Mouse (Mus musculus): ENCODE measurements around the gene Btn2a2. TPM values are rescaled to one million over a fixed set of nuclear protein-coding genes. Genes with fewer than 3 reads are reported as not detected.

Btn2a2 gene
- polyA plus RNA-seq, 1 experiment, result 0.09 TPM

DNA sequence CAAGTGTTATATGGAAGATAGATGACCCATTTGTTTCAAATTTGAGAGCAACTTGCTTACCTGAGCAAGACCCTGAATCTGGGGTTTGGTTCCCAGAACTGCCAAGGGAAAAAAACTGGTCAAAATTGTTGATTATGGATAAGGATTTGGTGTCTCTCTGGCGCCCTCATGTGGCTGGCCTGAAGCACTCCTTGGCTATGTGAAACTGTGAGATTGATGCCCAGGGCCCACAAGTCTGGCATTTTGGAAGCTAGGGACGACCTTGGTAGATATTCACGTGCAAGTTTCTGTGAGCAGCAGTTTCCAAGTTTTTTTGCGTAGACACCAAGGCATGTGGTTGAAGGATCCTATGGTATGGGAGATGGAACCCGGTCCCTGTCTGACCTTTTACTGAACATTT, 36.0 kb upstream of the Btn2a2 start:
- DNase-seq (ENCODE audit: low read depth, low spot score), result no peak
- 14% methylated on average over 5 of the region's 5 CpGs for WGBS

DNA sequence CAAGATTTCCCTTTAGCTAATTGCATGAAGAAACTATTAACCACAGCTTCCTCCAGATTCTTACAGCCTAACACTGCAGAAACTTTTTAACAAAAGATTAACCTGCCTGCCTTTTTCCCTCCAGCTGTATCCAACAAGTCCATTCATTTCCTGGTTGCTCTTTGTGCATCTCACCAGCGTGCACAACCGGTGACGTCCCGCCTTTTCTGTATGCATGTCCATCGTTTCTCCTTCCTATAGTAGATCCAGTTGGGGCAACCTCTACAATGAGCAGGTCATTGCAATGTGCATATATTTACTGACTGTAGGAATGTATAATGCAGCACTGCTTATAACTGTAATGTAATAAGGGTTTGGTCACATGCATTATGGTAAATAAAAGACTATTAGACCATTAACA, 35.3 kb upstream of the Btn2a2 start:
- DNase-seq (ENCODE audit: low read depth, low spot score), result no peak
- 26% methylated on average over 5 of the region's 5 CpGs for WGBS

DNA sequence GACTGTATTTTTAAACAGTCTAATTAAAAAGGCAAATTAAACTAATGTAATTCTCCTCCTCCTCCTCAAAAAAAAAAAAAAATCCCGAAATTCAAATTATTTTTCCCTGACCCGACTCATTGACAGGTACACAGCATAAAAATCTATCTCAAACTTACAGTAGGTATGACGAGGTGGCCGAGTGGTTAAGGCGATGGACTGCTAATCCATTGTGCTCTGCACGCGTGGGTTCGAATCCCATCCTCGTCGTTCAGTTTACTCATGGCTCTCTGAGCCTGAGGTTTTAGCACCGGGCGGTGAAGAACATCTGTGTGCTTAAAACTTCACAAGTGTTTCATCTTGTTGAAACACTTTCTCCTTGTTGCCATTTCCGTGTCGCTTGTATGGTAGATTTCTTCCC, 33.0 kb upstream of the Btn2a2 start:
- 3% methylated on average over 14 of the region's 14 CpGs for WGBS
- no peak for DNase-seq (ENCODE audit: low read depth, low spot score)

- under 1% methylated on average over 10 of the region's 10 CpGs for WGBS
- peak; percentile 45 for DNase-seq (ENCODE audit: low read depth, low spot score)
Measured at GRCm38 (mm10) chr13:23519416-23519815, 30.8 kb upstream of the Btn2a2 start.

DNA sequence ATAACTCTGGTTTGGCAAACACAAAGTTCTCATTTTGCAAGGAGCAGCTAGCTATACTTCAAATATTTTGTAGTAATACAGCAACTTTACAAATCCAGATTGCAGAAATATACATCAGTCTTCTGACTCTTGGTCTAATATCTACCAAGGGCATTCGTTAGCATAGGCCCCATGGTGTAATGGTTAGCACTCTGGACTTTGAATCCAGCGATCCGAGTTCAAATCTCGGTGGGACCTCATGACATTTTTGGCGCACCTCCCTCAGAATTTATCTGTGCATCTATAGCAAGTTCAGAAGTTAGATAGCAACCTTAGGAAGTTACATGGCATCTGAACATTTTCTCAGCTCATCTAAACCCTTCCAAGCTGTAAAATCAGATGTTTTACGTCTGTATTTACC, 30.2 kb upstream of the Btn2a2 start:
- DNase-seq (ENCODE audit: low read depth, low spot score), result peak; percentile 55
- WGBS, result 0% methylated on average over 6 of the region's 6 CpGs

DNA sequence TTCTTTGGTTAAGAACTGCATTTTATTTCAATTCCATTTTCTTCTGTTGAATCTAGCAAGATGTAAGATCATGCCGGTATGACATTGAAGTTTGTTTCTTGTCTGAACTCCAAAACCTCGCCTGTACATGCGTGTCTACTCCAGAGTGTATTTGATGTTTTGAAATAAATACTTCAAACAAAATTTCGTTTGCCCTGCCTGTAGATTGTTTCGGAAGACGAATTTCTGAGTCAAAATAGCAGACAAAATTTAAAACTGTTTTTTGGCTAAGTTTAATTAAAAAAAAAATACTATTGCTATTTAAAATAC, 29.6 kb upstream of the Btn2a2 start:
- no peak for DNase-seq (ENCODE audit: low read depth, low spot score)
- 1% methylated on average over 6 of the region's 6 CpGs for WGBS

DNA sequence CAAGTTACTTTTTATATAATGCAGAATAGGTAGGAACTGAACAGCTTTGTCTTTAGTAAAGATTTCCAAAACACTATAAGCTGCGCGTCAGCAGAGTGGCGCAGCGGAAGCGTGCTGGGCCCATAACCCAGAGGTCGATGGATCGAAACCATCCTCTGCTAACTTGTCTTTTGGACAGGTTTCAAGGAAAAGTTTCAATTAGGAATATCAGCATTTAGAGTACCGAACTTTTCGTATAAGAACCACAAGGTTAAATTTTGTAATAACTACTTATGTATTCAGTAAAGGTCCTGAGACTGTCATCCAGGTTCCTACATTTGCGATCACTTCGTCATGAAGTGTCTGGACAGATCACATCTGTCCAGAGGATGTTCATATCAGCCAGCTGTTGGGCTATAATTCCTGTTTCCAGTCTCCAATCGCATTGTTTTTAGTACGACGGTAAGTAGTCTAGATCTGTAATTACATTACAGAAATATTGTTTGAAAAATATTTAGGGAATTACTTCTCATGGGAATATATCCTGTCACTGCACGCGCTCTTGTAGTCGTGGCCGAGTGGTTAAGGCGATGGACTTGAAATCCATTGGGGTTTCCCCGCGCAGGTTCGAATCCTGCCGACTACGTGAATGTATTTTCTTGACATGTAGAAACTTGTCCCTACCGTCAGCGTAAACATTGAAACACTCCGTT, 29.1 kb upstream of the Btn2a2 start:
- peak; percentile 57 for DNase-seq (ENCODE audit: low read depth, low spot score)
- WGBS, result under 1% methylated on average over 27 of the region's 27 CpGs

GRCm38 (mm10) chr13:23516822-23517602, 28.4 kb upstream of the Btn2a2 start:
- under 1% methylated on average over 19 of the region's 19 CpGs for WGBS

DNA sequence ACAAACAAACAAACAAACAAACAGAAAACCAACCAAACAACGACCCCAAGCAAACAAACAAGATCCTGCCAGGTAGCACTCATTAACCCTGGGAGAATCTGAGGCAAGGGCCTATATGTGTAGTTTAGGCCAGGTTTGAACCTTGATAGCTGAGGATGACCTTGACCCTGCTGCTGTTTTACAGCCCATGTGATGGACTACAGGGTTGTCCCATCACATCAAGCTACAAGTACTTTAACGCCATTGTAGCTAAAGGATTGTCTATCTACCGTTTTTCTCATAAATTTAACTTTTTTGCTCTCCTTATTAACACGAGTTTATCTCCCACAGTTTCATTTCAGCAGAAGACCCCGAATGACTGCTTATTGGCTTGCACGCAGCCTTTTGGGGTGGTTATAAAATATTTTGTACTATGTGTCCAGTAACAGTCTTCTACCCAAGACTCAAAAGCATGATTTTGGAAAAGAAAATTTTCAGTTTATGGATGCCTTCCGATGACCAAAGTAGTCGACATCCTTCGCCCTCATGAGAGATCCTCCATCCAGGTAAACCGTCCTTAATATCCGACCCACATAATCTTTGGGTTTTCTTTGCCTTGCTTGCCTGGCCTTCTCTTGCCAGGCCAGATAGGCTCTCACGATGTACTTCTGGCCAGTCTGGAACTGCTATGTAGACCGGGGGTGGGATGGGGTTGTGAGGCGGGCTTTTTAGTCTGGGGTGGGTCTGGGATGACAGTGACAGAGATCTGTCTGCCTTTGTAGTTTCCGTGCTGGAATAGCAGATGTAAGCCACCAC, 27.4 kb upstream of the Btn2a2 start:
- WGBS, result 58% methylated on average over 15 of the region's 15 CpGs
- DNase-seq (ENCODE audit: low read depth, low spot score), result no peak

More at GRCm38 (mm10) chr13:23516822-23517602, 28.4 kb upstream of the Btn2a2 start:
- DNase-seq (ENCODE audit: low read depth, low spot score), result peak; percentile 63

GRCm38 (mm10) chr13:23515281-23515680, 26.6 kb upstream of the Btn2a2 start:
- no peak for DNase-seq (ENCODE audit: low read depth, low spot score)
- WGBS, result 86% methylated on average over 5 of the region's 5 CpGs

DNA sequence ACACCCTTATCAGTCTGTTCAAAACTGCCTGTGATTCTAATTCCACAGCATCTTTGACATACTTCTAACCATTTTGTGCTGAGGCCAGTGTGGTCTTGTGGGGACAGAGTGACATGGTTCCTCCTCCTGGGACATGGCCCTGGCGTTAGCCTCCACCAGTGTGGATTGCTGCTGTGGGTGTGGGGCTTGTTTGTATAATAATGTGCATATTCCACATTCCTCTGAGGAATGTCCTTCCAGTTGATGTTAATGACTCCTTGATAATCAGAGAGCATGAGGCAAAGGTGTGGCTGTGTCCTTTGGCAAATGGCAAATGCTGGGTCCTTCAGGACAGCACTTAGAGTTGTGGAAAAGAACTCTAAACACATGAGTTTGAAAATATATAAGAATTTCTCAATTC, 24.9 kb upstream of the Btn2a2 start:
- WGBS, result 81% methylated on average over 1 of the region's 1 CpGs

DNA sequence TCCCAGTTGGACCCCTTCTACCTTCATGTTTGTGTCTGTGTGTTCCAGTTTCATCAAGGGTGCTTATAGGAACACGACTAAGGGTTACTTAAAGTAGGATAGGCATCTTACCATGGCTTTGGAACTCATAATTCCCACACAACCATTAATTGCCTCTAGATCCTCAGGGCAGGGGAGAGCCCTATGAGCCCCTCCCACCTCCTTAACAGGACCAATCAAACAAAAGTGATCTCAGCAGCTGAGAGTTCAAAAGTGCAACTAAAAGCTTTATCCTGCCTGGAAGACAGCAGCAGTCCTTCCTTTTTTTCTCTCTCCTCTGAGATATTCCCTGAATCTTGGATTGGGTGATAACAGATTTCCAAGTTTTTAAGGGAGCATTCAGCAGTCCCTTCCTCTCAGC, 21.5 kb upstream of the Btn2a2 start:
- WGBS, result 24% methylated on average over 1 of the region's 1 CpGs
- no peak for DNase-seq (ENCODE audit: low read depth, low spot score)

More for the DNA sequence above, 24.9 kb upstream of the Btn2a2 start:
- no peak for DNase-seq (ENCODE audit: low read depth, low spot score)

DNA sequence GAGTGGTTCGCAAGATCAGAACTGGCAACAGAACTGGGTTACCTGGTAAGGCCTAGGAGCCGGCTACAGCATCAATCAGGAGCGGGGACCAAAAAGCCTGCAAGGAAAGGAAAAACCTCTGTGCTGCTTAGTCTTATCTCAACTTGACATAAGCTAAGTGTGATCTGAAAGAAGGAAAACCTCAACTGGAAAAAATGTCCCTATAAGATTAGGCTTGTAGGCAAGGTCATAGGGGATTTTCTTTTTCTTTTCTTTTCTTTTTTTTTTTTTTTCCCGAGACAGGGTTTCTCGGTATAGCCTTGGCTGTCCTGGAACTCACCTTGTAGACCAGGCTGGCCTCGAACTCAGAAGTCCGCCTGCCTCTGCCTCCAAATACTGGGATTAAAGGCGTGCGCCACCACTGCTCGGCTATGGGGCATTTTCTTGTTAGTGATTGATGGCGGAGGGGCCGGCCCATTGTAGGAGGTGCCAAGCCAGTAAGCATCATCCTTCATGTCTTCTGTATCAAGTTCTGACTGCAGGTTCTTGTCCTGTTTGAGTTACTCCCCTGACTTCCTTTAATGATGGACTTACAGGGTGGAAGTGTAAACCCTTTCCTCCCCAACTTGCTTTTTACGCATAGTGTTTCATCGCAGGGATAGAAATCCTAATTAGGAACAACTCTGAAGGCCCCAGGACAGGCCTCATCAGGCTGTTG, 18.3 kb upstream of the Btn2a2 start:
- WGBS, result 73% methylated on average over 14 of the region's 14 CpGs
- DNase-seq (ENCODE audit: low read depth, low spot score), result no peak

GRCm38 (mm10) chr13:23506351-23506750, 17.7 kb upstream of the Btn2a2 start:
- DNase-seq (ENCODE audit: low read depth, low spot score), result no peak
- 60% methylated on average over 13 of the region's 13 CpGs for WGBS

DNA sequence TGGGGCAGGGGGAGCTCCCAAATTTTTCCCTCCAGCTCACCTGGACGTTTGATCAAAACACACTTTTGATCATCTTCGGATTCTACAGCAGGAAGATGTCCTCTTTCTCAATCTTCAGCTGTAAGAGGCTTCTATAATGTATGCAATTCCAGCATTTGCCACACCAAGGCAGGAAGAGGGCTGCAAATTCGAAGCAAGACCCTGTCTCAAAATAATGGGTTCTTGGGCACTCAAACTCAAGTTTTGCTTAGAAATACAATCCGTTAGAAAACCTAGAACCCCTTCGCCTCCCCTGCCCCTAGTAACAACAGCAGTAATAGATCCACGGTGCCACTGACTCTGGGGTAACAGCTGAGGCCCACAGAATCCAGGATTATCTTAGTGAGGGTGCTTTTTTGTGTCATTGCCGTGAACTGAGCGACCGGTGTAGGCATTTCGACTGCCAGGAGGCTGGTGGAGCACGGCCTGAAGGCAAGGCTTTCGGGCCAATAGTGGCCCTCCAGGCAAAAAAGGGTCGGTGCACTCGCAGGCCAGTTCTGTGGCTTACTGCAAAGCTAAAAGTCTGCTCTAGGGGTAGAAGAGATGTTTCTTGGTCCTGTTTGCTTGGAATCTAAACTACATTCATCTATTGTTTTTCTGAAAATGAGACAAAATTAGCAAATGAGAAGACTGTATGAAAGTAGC, 17.1 kb upstream of the Btn2a2 start:
- no peak for DNase-seq (ENCODE audit: low read depth, low spot score)
- 60% methylated on average over 14 of the region's 14 CpGs for WGBS

- 10% methylated on average over 9 of the region's 9 CpGs for WGBS
- DNase-seq (ENCODE audit: low read depth, low spot score), result no peak
Measured at GRCm38 (mm10) chr13:23503797-23504196, 15.1 kb upstream of the Btn2a2 start.

DNA sequence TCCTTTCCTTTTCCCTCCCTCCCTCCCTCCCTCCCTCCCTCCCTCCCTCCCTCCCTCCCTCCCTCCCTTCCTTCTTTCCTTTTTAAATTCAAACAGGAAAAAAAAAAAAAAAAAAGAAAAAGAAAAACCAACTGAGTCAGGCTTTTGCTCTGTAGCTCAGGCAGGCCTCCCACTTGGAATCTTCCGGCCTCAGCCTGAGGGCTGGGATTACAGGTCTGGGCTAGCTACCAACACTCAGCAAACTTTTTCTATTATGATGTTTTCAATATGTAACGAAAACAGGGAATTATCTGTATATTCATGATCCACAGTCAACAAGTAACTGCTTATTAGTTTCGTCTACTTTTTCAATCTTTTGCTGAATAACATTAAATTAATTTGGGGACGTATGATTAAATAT, 14.3 kb upstream of the Btn2a2 start:
- WGBS, result 77% methylated on average over 4 of the region's 4 CpGs
- DNase-seq (ENCODE audit: low read depth, low spot score), result no peak

GRCm38 (mm10) chr13:23502031-23502567, 13.4 kb upstream of the Btn2a2 start:
- 72% methylated on average over 9 of the region's 9 CpGs for WGBS
- no peak for DNase-seq (ENCODE audit: low read depth, low spot score)

DNA sequence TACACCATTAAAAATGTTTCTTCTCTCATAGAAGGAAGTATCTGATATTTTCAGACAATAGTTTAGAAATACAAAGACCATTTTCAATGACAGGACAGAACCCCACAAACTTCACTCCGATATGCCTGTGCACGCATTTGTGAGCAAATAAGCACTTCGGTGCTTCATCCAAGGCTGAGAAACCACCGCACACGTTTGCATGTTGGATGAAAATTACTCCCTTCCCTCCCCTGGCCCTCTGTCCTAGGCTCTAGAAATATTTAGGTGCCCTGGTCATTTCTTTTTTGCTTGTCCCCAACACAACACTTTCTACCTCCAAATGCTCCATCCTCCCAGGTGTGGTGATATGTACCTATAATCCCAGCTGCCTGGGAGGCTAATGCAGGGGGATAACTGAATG, 12.9 kb upstream of the Btn2a2 start:
- 51% methylated on average over 5 of the region's 5 CpGs for WGBS
- no peak for DNase-seq (ENCODE audit: low read depth, low spot score)
